8 mouse cellular contexts compared by ENCODE assay signal in the genomic region with DNA sequence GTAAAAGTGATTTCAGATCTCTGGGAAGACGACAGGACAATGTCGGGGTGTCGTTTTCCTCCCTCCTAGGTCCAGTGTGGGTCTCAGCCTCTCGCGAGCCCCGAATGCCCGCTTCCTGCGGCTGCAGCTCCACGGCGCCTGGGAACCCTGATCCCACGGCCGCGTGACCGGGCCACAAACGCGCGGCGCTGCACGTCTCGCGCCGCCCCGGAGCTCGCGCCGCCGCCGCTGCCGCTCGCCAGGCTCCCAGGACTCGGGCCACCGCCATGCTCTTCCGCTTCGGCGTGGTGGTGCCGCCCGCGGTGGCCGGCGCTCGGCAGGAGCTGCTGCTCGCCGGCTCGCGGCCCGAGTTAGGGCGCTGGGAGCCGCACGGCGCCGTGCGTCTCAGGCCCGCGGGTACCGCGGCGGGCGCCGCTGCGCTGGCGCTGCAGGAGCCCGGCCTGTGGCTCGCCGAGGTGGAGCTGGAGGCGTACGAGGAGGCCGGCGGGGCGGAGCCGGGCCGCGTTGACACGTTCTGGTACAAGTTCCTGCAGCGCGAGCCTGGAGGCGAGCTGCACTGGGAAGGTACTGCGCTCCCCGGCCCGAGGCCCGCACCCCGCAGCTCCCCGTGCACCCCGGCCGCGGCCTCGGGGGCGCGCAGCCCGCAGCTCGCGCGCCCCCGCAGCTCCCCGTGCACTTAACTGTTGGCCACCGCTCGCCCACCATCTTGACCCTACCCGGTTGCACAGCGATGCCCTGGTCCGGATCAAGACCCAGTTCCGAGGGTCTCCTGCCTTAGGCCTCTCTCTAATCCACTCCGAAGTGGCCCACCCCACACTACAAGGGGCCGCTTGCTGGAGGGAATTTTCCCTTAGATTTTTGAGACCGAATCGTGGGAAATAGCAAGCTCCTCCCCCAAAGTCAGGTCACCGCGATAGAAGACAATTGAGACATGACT. TPM values are rescaled to one million over a fixed set of nuclear protein-coding genes. Genes with fewer than 3 reads are reported as not detected.
DNase-seq lines count a peak whose midpoint lies in the region; ATAC-seq lines count a peak whose summit lies in the region.

Epm2a (plus strand) TSS at position 200 of the 937 bp plus-strand sequence.

- H3K9ac ChIP-seq in intestine, embryonic 14.5 days (ENCODE audit: low read length): peak within 1 kb of the TSS; percentile 82

- peak within 1 kb of the TSS; percentile 98 for H3K27ac ChIP-seq in intestine, embryonic 14.5 days (ENCODE audit: low read depth)

- WGBS in intestine, embryonic 14.5 days: under 1% methylated on average over 100 of the region's 106 CpGs

- H3K4me2 ChIP-seq in intestine, embryonic 14.5 days (ENCODE audit: low read length): peak within 1 kb of the TSS; percentile 66

- intact Hi-C loops in gastrocnemius, postnatal 14 days (cut with DNase I; ENCODE audit: low total_unique reads): loop anchor here (5.0 kb wide), 1 partner anchor 61 kb away; the partner anchor contains the start of gene Fbxo30
- intact Hi-C loops in left cerebral cortex, postnatal 14 days (cut with DNase I): loop anchor here (5.0 kb wide), 1 partner anchor 61 kb away; the partner anchor contains the start of gene Fbxo30

- H3K4me3 ChIP-seq in intestine, embryonic 14.5 days (ENCODE audit: low read depth, low read length): peak within 1 kb of the TSS; percentile 59

- ATAC-seq in intestine, embryonic 14.5 days (replicated peaks; ENCODE audit: low FRiP score, low TSS enrichment, low read depth): peak; percentile 98
- ATAC-seq in megakaryocyte-erythroid progenitor cell, adult 5-6 weeks (replicated peaks; ENCODE audit: low FRiP score, low TSS enrichment, poor library complexity, severe bottlenecking): peak; percentile 96

- H3K4me1 ChIP-seq in intestine, embryonic 14.5 days (replicated peaks; ENCODE audit: control insufficient read depth, insufficient read depth, low read length): no peaks in the 10 kb centered on the region

- no peaks in the 10 kb centered on the region for H3K9me3 ChIP-seq in intestine, embryonic 14.5 days (ENCODE audit: control insufficient read depth, low read length)

- H3K36me3 ChIP-seq in intestine, embryonic 14.5 days (ENCODE audit: control insufficient read depth, insufficient read depth, low read length): no peaks in the 10 kb centered on the region

- peak; percentile 70 for DNase-seq in adipocyte (ENCODE audit: low spot score)
- peak; percentile 80 for DNase-seq in embryo, embryonic 10.5 days (ENCODE audit: low spot score)
- DNase-seq in gastrocnemius, postnatal 14 days: peak; percentile 89
- peak; percentile 87 for DNase-seq in intestine, embryonic 14.5 days (ENCODE audit: low spot score)
- DNase-seq in left cerebral cortex, postnatal 14 days (ENCODE audit: low spot score in 2 of 2): peak; percentile 71 to 78
- DNase-seq in right cerebral cortex, postnatal 14 days: peak; percentile 76
- peak; percentile 79 for DNase-seq in urinary bladder, postnatal 25 days (ENCODE audit: low spot score)

- H3K27me3 ChIP-seq in intestine, embryonic 14.5 days (replicated peaks; ENCODE audit: control insufficient read depth, insufficient read depth, low read length): no peaks in the 10 kb centered on the region

RNA-seq across cellular contexts. Expression of gene Epm2a, which starts in this region (rescaled TPM):
- total RNA-seq in gastrocnemius, postnatal 14 days (2021): 10 to 100 TPM; 37.8 to 41.0 TPM
- polyA plus RNA-seq in intestine, embryonic 14.5 days (2014; fragmentation: Nextera tagmentation; extraction: Ambion mirVana): 0.39 and 0.57 TPM in 2 replicates
- total RNA-seq in left cerebral cortex, postnatal 14 days (2021): 10 to 100 TPM; 28.3 to 32.3 TPM
- 1.4 and 1.9 TPM in 2 replicates for total RNA-seq in megakaryocyte-erythroid progenitor cell, adult 5-6 weeks (2014; fragmentation: Nextera tagmentation)
- total RNA-seq in megakaryocyte-erythroid progenitor cell, adult 5-6 weeks (2017): 3.4 and 6.5 TPM in 2 replicates

Comparison
In these comparisons a context has a peak if more than half of its experiments do, and no peak if none do; other contexts are left out.
1. Peak in every context shown above with its lines: DNase-seq, ATAC-seq, H3K4me3 ChIP-seq and H3K27ac ChIP-seq.
2. Peak in DNase-seq, ATAC-seq, H3K4me3 ChIP-seq, H3K27ac ChIP-seq, H3K9ac ChIP-seq and H3K4me2 ChIP-seq in intestine, embryonic 14.5 days; RNA of the gene not detected or under 1 TPM.